Mouse (Mus musculus): ENCODE measurements at regions not wholly inside any gene's neighbourhood (a gene's known extent, or its start where the extent isn't known, plus 50 kb on each side); places are given as distances from the start of the nearest gene placed in this dataset.
A peak's percentile ranks its signal among the peaks of the same experiment; 100 is the strongest.

GRCm38 (mm10) chr15:59155289-59155623 is 266.2 kb downstream of the Gm49356 start:
- DNase-seq (ENCODE audit: low spot score): no peak
- Histone ChIP-seq H3K4me1 (peaks cover 22% of the 10 kb centered on the region), H3K9me3 (no peaks in the 10 kb centered on the region), H3K36me3 (no peaks in the 10 kb centered on the region), H3K27me3 (ENCODE audit: insufficient read depth, poor library complexity, severe bottlenecking) (no peaks in the 10 kb centered on the region), H3K4me3 (no peak overlapping the region), H3K27ac (peak overlapping the region; percentile 60)

- Histone ChIP-seq H3K9me3 (no peaks in the 10 kb centered on the region), H3K4me3 (no peak overlapping the region), H3K27ac (no peak overlapping the region), H3K27me3 (ENCODE audit: insufficient read depth, poor library complexity, severe bottlenecking) (no peaks in the 10 kb centered on the region), H3K36me3 (no peaks in the 10 kb centered on the region), H3K4me1 (peaks cover 22% of the 10 kb centered on the region)
- WGBS: 87% methylated on average over 7 of the region's 7 CpGs
- no peak for DNase-seq (ENCODE audit: low spot score)
These were observed 267.2 kb downstream of the Gm49356 start for GRCm38 (mm10) chr15:59156328-59156727.

- WGBS: 88% methylated on average over 4 of the region's 4 CpGs
- Histone ChIP-seq H3K27ac (peak overlapping the region; percentile 25; the same call in 1 of the 2 replicates), H3K4me1 (peaks cover 22% of the 10 kb centered on the region), H3K9me3 (no peaks in the 10 kb centered on the region), H3K27me3 (ENCODE audit: insufficient read depth, poor library complexity, severe bottlenecking) (no peaks in the 10 kb centered on the region), H3K4me3 (no peak overlapping the region), H3K36me3 (no peaks in the 10 kb centered on the region)
- no peak for DNase-seq (ENCODE audit: low spot score)
These were observed 269.7 kb downstream of the Gm49356 start for GRCm38 (mm10) chr15:59158760-59159159.

GRCm38 (mm10) chr15:59160931-59161920 is 272.1 kb downstream of the Gm49356 start:
- Histone ChIP-seq H3K4me3 (no peak overlapping the region), H3K27ac (no peak overlapping the region), H3K4me1 (peaks cover 6% of the 10 kb centered on the region; the same call in 1 of the 2 replicates), H3K36me3 (no peaks in the 10 kb centered on the region), H3K9me3 (no peaks in the 10 kb centered on the region), H3K27me3 (ENCODE audit: insufficient read depth, poor library complexity, severe bottlenecking) (no peaks in the 10 kb centered on the region)
- no peak for DNase-seq (ENCODE audit: low spot score)
- WGBS: 92% methylated on average over 16 of the region's 17 CpGs

- peak overlapping the region; percentile 44; the same call in 1 of the 2 replicates for H3K27ac ChIP-seq
- no peaks in the 10 kb centered on the region for H3K27me3 ChIP-seq (ENCODE audit: insufficient read depth, poor library complexity, severe bottlenecking)
- no peak overlapping the region for H3K4me3 ChIP-seq
- peaks cover 19% of the 10 kb centered on the region; the same call in 1 of the 2 replicates for H3K4me1 ChIP-seq
- no peaks in the 10 kb centered on the region for H3K9me3 ChIP-seq
- WGBS: 91% methylated on average over 8 of the region's 8 CpGs
- 0 out of 2 replicates have a peak, but pooled peaks cover 2% of the 10 kb centered on the region for H3K36me3 ChIP-seq
- no peak for DNase-seq (ENCODE audit: low spot score)
These were observed 279.0 kb downstream of the Gm49356 start for GRCm38 (mm10) chr15:59167937-59168659.

- Histone ChIP-seq H3K4me3 (no peak overlapping the region), H3K36me3 (0 out of 2 replicates have a peak, but pooled peaks cover 2% of the 10 kb centered on the region), H3K27me3 (ENCODE audit: insufficient read depth, poor library complexity, severe bottlenecking) (no peaks in the 10 kb centered on the region), H3K4me1 (peaks cover 25% of the 10 kb centered on the region), H3K9me3 (no peaks in the 10 kb centered on the region), H3K27ac (peak overlapping the region; percentile 44; the same call in 1 of the 2 replicates)
- DNase-seq (ENCODE audit: low spot score): no peak
- 82% methylated on average over 4 of the region's 4 CpGs for WGBS
These were observed 279.6 kb downstream of the Gm49356 start for GRCm38 (mm10) chr15:59168660-59169170.

GRCm38 (mm10) chr15:59169237-59169797 is 280.2 kb downstream of the Gm49356 start:
- Histone ChIP-seq H3K4me1 (peaks cover 31% of the 10 kb centered on the region), H3K9me3 (no peaks in the 10 kb centered on the region), H3K27me3 (ENCODE audit: insufficient read depth, poor library complexity, severe bottlenecking) (no peaks in the 10 kb centered on the region), H3K4me3 (no peak overlapping the region), H3K36me3 (0 out of 2 replicates have a peak, but pooled peaks cover 2% of the 10 kb centered on the region), H3K27ac (0 out of 2 replicates have a peak overlapping the region, but pooled peaks have one; percentile 44)
- 89% methylated on average over 12 of the region's 12 CpGs for WGBS
- no peak for DNase-seq (ENCODE audit: low spot score)

GRCm38 (mm10) chr15:59169831-59170230 is 280.7 kb downstream of the Gm49356 start:
- Histone ChIP-seq H3K9me3 (no peaks in the 10 kb centered on the region), H3K4me1 (peaks cover 36% of the 10 kb centered on the region), H3K27me3 (ENCODE audit: insufficient read depth, poor library complexity, severe bottlenecking) (no peaks in the 10 kb centered on the region), H3K27ac (peak overlapping the region; percentile 19; the same call in 1 of the 2 replicates), H3K36me3 (0 out of 2 replicates have a peak, but pooled peaks cover 2% of the 10 kb centered on the region), H3K4me3 (no peak overlapping the region)
- WGBS: 83% methylated on average over 3 of the region's 3 CpGs
- DNase-seq (ENCODE audit: low spot score): no peak

GRCm38 (mm10) chr15:59171120-59171519 is 282.0 kb downstream of the Gm49356 start:
- no peaks in the 10 kb centered on the region for H3K27me3 ChIP-seq (ENCODE audit: insufficient read depth, poor library complexity, severe bottlenecking)
- 0 out of 2 replicates have a peak, but pooled peaks cover 2% of the 10 kb centered on the region for H3K36me3 ChIP-seq
- H3K27ac ChIP-seq: peak overlapping the region; percentile 65
- 23% methylated on average over 6 of the region's 6 CpGs for WGBS
- H3K4me1 ChIP-seq: peaks cover 43% of the 10 kb centered on the region
- no peak for DNase-seq (ENCODE audit: low spot score)
- H3K4me3 ChIP-seq: no peak overlapping the region
- no peaks in the 10 kb centered on the region for H3K9me3 ChIP-seq

GRCm38 (mm10) chr15:59173452-59174245 is 284.6 kb downstream of the Gm49356 start:
- peak overlapping the region; percentile 28 for H3K4me3 ChIP-seq
- peak overlapping the region; percentile 89 for H3K27ac ChIP-seq
- no peak for DNase-seq (ENCODE audit: low spot score)

GRCm38 (mm10) chr15:59174246-59174751 is 285.2 kb downstream of the Gm49356 start:
- DNase-seq (ENCODE audit: low spot score): no peak
- H3K9me3 ChIP-seq: no peaks in the 10 kb centered on the region
- no peak overlapping the region for H3K4me3 ChIP-seq
- 29% methylated on average over 7 of the region's 7 CpGs for WGBS
- no peaks in the 10 kb centered on the region for H3K36me3 ChIP-seq
- peaks cover 53% of the 10 kb centered on the region for H3K4me1 ChIP-seq
- peak overlapping the region; percentile 89 for H3K27ac ChIP-seq
- no peaks in the 10 kb centered on the region for H3K27me3 ChIP-seq (ENCODE audit: insufficient read depth, poor library complexity, severe bottlenecking)

More at GRCm38 (mm10) chr15:59173452-59174245, 284.6 kb downstream of the Gm49356 start:
- 42% methylated on average over 21 of the region's 21 CpGs for WGBS
- no peaks in the 10 kb centered on the region for H3K36me3 ChIP-seq
- peaks cover 53% of the 10 kb centered on the region for H3K4me1 ChIP-seq
- H3K9me3 ChIP-seq: no peaks in the 10 kb centered on the region
- no peaks in the 10 kb centered on the region for H3K27me3 ChIP-seq (ENCODE audit: insufficient read depth, poor library complexity, severe bottlenecking)
